Mouse (Mus musculus): ENCODE results near the gene Dspp. TPM values are rescaled to one million over a fixed set of nuclear protein-coding genes. Genes with fewer than 3 reads are reported as not detected.
A peak's percentile ranks its signal among the peaks of the same experiment; 100 is the strongest.

Gene Dspp
- total RNA-seq, 2 experiments from 2014 or later = not detected

DNA sequence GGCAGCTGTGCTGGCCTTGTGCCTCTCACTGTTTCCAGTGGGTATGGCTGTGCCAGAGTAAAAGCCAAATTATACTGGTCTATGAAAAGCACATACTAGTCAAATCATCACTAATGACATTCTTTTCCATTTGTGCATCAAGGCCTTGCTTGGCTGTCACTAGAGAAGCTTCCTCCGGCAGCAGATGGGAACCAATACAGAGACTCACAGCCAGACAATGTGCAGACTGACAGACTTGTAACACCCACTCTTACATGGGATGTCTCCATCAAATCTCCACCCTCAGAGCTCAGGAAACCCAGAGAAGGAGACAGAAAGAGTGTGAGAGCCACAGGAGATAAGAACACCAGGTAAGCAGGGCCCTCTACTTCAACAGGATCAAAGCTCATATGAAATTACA, 24.6 kb downstream of the Dspp start:
- no peak for DNase-seq (ENCODE audit: low spot score)

- no peak for DNase-seq (ENCODE audit: low spot score)
Observed at GRCm38 (mm10) chr5:104201153-104201950, 30.8 kb downstream of the Dspp start.

GRCm38 (mm10) chr5:104202351-104202750, 31.8 kb downstream of the Dspp start, which contains the start of gene Dmp1:
Dmp1 (plus strand) TSS chr5:104202613.
- DNase-seq (ENCODE audit: low spot score) = no peak

GRCm38 (mm10) chr5:104212531-104212930, 42.0 kb downstream of the Dspp start:
- DNase-seq (ENCODE audit: low spot score) = no peak

DNA sequence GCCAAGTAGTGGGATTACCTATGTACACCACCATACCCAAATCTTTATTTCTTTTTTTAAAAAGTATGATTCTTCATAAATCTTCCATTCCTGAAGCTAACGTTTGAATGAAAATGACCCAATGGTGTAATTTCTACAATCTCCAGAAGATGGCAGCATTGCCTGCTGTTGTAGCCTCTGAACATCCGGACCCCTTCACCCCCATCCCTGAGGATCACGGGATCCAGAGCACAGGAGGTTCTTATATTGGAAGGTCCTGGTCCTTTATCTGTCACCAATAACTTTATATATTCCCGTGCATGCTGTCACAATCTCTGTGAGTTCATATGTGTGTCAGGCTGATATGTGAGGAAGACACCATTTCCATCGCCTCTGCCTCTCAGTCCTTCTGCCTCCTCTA, 48.4 kb downstream of the Dspp start:
- peak; percentile 43 for DNase-seq (ENCODE audit: low spot score)

- DNase-seq (ENCODE audit: low spot score) = no peak
Observed at GRCm38 (mm10) chr5:104224299-104224698, 53.8 kb downstream of the Dspp start.

GRCm38 (mm10) chr5:104224750-104225149, 54.2 kb downstream of the Dspp start:
- DNase-seq (ENCODE audit: low spot score) = no peak

DNA sequence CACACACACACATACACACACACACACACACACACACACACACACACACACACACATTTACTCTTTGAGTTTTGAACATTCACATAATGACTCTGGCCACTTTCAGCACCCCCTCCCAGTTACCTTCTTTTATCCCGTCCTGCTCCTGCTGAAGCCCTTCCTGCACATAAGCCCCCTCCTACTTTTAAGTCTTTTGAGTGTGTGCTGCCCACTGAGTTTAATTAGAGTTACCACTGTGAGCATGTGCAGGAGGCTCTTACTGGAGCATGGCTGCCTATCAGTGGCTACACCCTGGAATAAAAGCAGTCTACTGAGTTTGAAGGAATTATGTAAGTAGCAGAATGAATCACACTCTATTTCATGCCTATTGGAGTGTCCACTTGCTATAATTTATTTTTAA, 58.0 kb downstream of the Dspp start:
- no peak for DNase-seq (ENCODE audit: low spot score)

Other genes starting within 250 kb of the Dspp start
- gene Hsd17b13, start 193.3 kb upstream of the Dspp start, total RNA-seq (2021) = under 1 TPM in 1 of 2 experiments, not detected in 1; 0.47 TPM
- 1 to 10 TPM; 7.5 to 9.4 TPM for gene Hsd17b11, start 148.8 kb upstream of the Dspp start, total RNA-seq (2021)
- 10 to 100 TPM; 66.3 to 68.5 TPM for gene Nudt9, start 124.4 kb upstream of the Dspp start, total RNA-seq (2021)
- not detected for gene Gm17660, start 93.1 kb upstream of the Dspp start, total RNA-seq (2021)
- gene Sparcl1, start 57.0 kb upstream of the Dspp start, total RNA-seq (2021) = 100 to 1,000 TPM; 111 to 112 TPM
- under 1 TPM; 0.71 to 0.88 TPM for gene Dmp1, start 31.9 kb downstream of the Dspp start, total RNA-seq (2021)
- not detected for gene Ibsp, start 128.5 kb downstream of the Dspp start, total RNA-seq (2021)
- not detected for gene Mepe, start 154.6 kb downstream of the Dspp start, total RNA-seq (2021)